Comparison of ENCODE assay signal across 8 mouse cellular contexts in the genomic region with DNA sequence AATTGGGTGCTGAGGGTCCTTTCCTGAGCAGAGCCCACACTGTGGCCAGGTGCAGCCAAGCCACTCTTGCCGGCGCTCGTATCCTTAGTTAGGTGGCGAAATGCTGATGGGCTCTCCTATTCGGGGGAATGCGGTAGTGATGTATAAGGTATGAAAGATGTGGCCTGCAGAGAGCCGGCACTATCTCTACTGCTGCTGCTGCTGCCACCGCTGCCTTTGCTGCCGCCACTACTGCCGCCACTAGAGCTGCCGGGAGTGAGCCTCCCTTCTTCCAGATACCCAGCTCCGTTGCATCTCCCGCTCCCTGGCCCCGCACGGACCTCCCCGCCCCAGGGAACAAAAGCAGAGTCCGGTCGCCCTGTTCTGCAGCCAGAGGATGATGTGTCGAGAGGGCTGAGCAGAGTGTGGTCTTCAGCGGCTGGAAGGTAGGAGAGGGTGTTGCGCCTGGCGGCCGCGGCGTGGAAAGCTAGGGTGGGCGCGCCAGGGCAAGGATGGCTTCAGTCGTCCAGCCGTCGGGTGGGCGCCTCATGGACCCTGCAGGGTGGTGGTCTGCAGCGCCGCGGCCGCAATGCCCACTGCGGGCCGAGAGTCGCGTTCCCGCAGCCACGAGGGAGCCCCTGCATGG. TPM values are rescaled to one million over a fixed set of nuclear protein-coding genes. Genes with fewer than 3 reads are reported as not detected.
DNase-seq lines count a peak whose midpoint lies in the region; ATAC-seq and TF ChIP-seq lines count a peak whose summit lies in the region.

A gene (plus strand): TSS at position 39 of the 625 bp plus-strand sequence.

- TF ChIP-seq CTCF in kidney, adult 2 months (conservative IDR thresholded peaks at IDR 0.05; ENCODE audit: insufficient read depth, insufficient read length, low read depth, low read length), result no peak

- no peak for DNase-seq in kidney, adult 2 months
- peak; percentile 56 for DNase-seq in embryo, embryonic 9.5 days (ENCODE audit: extremely low spot score)
- peak; percentile 58 for DNase-seq in right cerebral cortex, postnatal 4 days
- no peak for DNase-seq in gastrocnemius, adult 18-20 months (ENCODE audit: low spot score)
- no peak for DNase-seq in urinary bladder, postnatal 4 days (ENCODE audit: low spot score in 2 of 2)

- peaks cover 68% of the 10 kb centered on the region for H3K27me3 ChIP-seq in kidney, embryonic 15.5 days
- no peaks in the 10 kb centered on the region for H3K27me3 ChIP-seq in kidney, adult 2 months (replicated peaks; ENCODE audit: control insufficient read depth, insufficient read depth, low read length)
- peaks cover 21% of the 10 kb centered on the region for H3K27me3 ChIP-seq in hindbrain, embryonic 15.5 days
- peaks cover 73% of the 10 kb centered on the region for H3K27me3 ChIP-seq in limb, embryonic 13.5 days

- H3K4me3 ChIP-seq in kidney, embryonic 15.5 days (replicated peaks), result peak within 1 kb of the TSS; percentile 41
- no peak within 1 kb of the TSS for H3K4me3 ChIP-seq in kidney, adult 2 months (ENCODE audit: insufficient read depth, low read depth, low read length)
- peak within 1 kb of the TSS; percentile 53 for H3K4me3 ChIP-seq in hindbrain, embryonic 15.5 days
- H3K4me3 ChIP-seq in limb, embryonic 13.5 days, result peak within 1 kb of the TSS; percentile 44

- TF ChIP-seq POLR2A in kidney, adult 2 months (IDR thresholded peaks at IDR 0.05; ENCODE audit: low read depth, low read length), result no peak

- no peak within 1 kb of the TSS for H3K9ac ChIP-seq in kidney, embryonic 15.5 days
- peak within 1 kb of the TSS; percentile 51 for H3K9ac ChIP-seq in hindbrain, embryonic 15.5 days
- no peak within 1 kb of the TSS for H3K9ac ChIP-seq in limb, embryonic 13.5 days

- peak; percentile 58 for ATAC-seq in kidney, embryonic 15.5 days (replicated peaks; ENCODE audit: low FRiP score)
- ATAC-seq in hindbrain, embryonic 15.5 days (ENCODE audit: low FRiP score, low read depth), result peak; percentile 79
- no peak for ATAC-seq in limb, embryonic 13.5 days (ENCODE audit: low FRiP score, low read depth)

- no peaks in the 10 kb centered on the region for H3K9me3 ChIP-seq in kidney, embryonic 15.5 days (replicated peaks)
- no peaks in the 10 kb centered on the region for H3K9me3 ChIP-seq in hindbrain, embryonic 15.5 days
- no peaks in the 10 kb centered on the region for H3K9me3 ChIP-seq in limb, embryonic 13.5 days

- no peaks in the 10 kb centered on the region for H3K36me3 ChIP-seq in kidney, embryonic 15.5 days
- H3K36me3 ChIP-seq in kidney, adult 2 months (ENCODE audit: control insufficient read depth, insufficient read depth, low read length), result no peaks in the 10 kb centered on the region
- no peaks in the 10 kb centered on the region for H3K36me3 ChIP-seq in hindbrain, embryonic 15.5 days
- H3K36me3 ChIP-seq in limb, embryonic 13.5 days, result no peaks in the 10 kb centered on the region

- under 1% methylated on average over 41 of the region's 41 CpGs for WGBS in kidney, embryonic 15.5 days
- WGBS in kidney, adult 2 months, result 2% methylated on average over 41 of the region's 41 CpGs
- WGBS in hindbrain, embryonic 15.5 days, result under 1% methylated on average over 41 of the region's 41 CpGs
- under 1% methylated on average over 41 of the region's 41 CpGs for WGBS in limb, embryonic 13.5 days

- no peak within 1 kb of the TSS for H3K27ac ChIP-seq in kidney, embryonic 15.5 days
- no peak within 1 kb of the TSS for H3K27ac ChIP-seq in kidney, adult 2 months (ENCODE audit: insufficient read depth, low read depth, low read length)
- H3K27ac ChIP-seq in hindbrain, embryonic 15.5 days (replicated peaks), result peak within 1 kb of the TSS; percentile 71
- no peak within 1 kb of the TSS for H3K27ac ChIP-seq in limb, embryonic 13.5 days

- H3K4me2 ChIP-seq in kidney, embryonic 15.5 days, result peak within 1 kb of the TSS; percentile 79
- peak within 1 kb of the TSS; percentile 70 for H3K4me2 ChIP-seq in hindbrain, embryonic 15.5 days
- H3K4me2 ChIP-seq in limb, embryonic 13.5 days (replicated peaks), result peak within 1 kb of the TSS; percentile 71

- peaks cover 25% of the 10 kb centered on the region for H3K4me1 ChIP-seq in kidney, embryonic 15.5 days
- H3K4me1 ChIP-seq in kidney, adult 2 months (ENCODE audit: control insufficient read depth, insufficient read depth, low read length), result no peaks in the 10 kb centered on the region
- peaks cover 26% of the 10 kb centered on the region for H3K4me1 ChIP-seq in hindbrain, embryonic 15.5 days (replicated peaks)
- H3K4me1 ChIP-seq in limb, embryonic 13.5 days, result peaks cover 14% of the 10 kb centered on the region

RNA-seq across cellular contexts. Expression of the gene that starts here (rescaled TPM):
- polyA plus RNA-seq in kidney, embryonic 15.5 days (2015; fragmentation: Nextera tagmentation; extraction: Ambion mirVana), result 20.1 and 20.3 TPM in 2 replicates
- polyA plus RNA-seq in kidney, adult 2 months (2012; rRNA removed), result 3.3 and 3.5 TPM in 2 replicates
- 78.7 and 93.7 TPM in 2 replicates for polyA plus RNA-seq in hindbrain, embryonic 15.5 days (2015; fragmentation: Nextera tagmentation; extraction: Ambion mirVana)
- 24.7 TPM in 2 replicates for polyA plus RNA-seq in limb, embryonic 13.5 days (2015; fragmentation: Nextera tagmentation; extraction: Ambion mirVana)
- not detected for total RNA-seq in gastrocnemius, adult 18-20 months (2021)

Comparison
In these comparisons a context has a peak if more than half of its experiments do, and no peak if none do; other contexts are left out.
1. DNase-seq: peak in embryo, embryonic 9.5 days (single experiment) and right cerebral cortex, postnatal 4 days (single experiment); none in kidney, adult 2 months (single experiment), gastrocnemius, adult 18-20 months (single experiment) and urinary bladder, postnatal 4 days (0 of 2).
2. Peak in every context shown above with its lines, with median percentiles within 50 percentile points of each other: H3K4me2 ChIP-seq.